Comparison of ENCODE assay signal across 11 mouse cellular contexts in genomic region chr3:108432542-108433187, GRCm38 (mm10). TPM values are rescaled to one million over a fixed set of nuclear protein-coding genes. Genes with fewer than 3 reads are reported as not detected.
DNase-seq lines count a peak whose midpoint lies in the region; ATAC-seq and TF ChIP-seq lines count a peak whose summit lies in the region.
"Had no signal": no experiment of that assay in that cellular context is flagged by ENCODE, and none has a peak within 500 bp of the region (broad histone marks: within the 10 kb centered on the region; RNA-seq: fewer than 3 reads in every experiment).

No protein-coding gene starts in this region.

- peak; percentile 96 for DNase-seq in Muller cell, postnatal 12 days (ENCODE audit: inconsistent ontology term)
- no peak for DNase-seq in right cerebral cortex, postnatal 36 days (ENCODE audit: low spot score in 2 of 2)
- no peak for DNase-seq in right cerebral cortex, postnatal 14 days
- DNase-seq: heart, adult 11 months; kidney, postnatal 36 days; thymus, postnatal 14 days had no signal

- WGBS in embryonic facial prominence, embryonic 12.5 days: 81% methylated on average over 13 of the region's 13 CpGs
- WGBS in hindbrain, embryonic 13.5 days: 18% methylated on average over 13 of the region's 13 CpGs
- 90% methylated on average over 13 of the region's 13 CpGs for WGBS in kidney, embryonic 14.5 days

- H3K4me3 ChIP-seq in embryonic facial prominence, embryonic 12.5 days: no peak overlapping the region
- no peak overlapping the region for H3K4me3 ChIP-seq in hindbrain, embryonic 13.5 days
- H3K4me3 ChIP-seq in myocyte: no peak overlapping the region
- H3K4me3 ChIP-seq in kidney, embryonic 14.5 days (ENCODE audit: low read length): no peak overlapping the region
- H3K4me3 ChIP-seq: intestine, embryonic 15.5 days had no signal

- H3K79me2 ChIP-seq in myocyte (ENCODE audit: control insufficient read depth, insufficient read depth): peaks cover 18% of the 10 kb centered on the region

- peak overlapping the region; percentile 69; the same call in 1 of the 2 replicates for H3K27ac ChIP-seq in embryonic facial prominence, embryonic 12.5 days
- H3K27ac ChIP-seq in hindbrain, embryonic 13.5 days: peak overlapping the region; percentile 85
- H3K27ac ChIP-seq in kidney, embryonic 14.5 days (ENCODE audit: low read depth, low read length): no peak overlapping the region
- H3K27ac ChIP-seq: intestine, embryonic 15.5 days had no signal

- no peaks in the 10 kb centered on the region for H3K9me3 ChIP-seq in embryonic facial prominence, embryonic 12.5 days
- no peaks in the 10 kb centered on the region for H3K9me3 ChIP-seq in hindbrain, embryonic 13.5 days
- H3K9me3 ChIP-seq in kidney, embryonic 14.5 days (ENCODE audit: control insufficient read depth, low read length): no peaks in the 10 kb centered on the region
- H3K9me3 ChIP-seq: intestine, embryonic 15.5 days had no signal

- no peak overlapping the region for H3K9ac ChIP-seq in embryonic facial prominence, embryonic 12.5 days
- peak overlapping the region; percentile 40; the same call in 1 of the 2 replicates for H3K9ac ChIP-seq in hindbrain, embryonic 13.5 days
- no peak overlapping the region for H3K9ac ChIP-seq in kidney, embryonic 14.5 days (ENCODE audit: low read depth, low read length)
- H3K9ac ChIP-seq: intestine, embryonic 15.5 days had no signal

- no peak for TF ChIP-seq POLR2A in myocyte (IDR thresholded peaks at IDR 0.05; ENCODE audit: insufficient read length, low read depth)

- H3K36me3 ChIP-seq in embryonic facial prominence, embryonic 12.5 days: peaks cover 80% of the 10 kb centered on the region
- peaks cover 76% of the 10 kb centered on the region for H3K36me3 ChIP-seq in hindbrain, embryonic 13.5 days
- peaks cover 90% of the 10 kb centered on the region for H3K36me3 ChIP-seq in myocyte (ENCODE audit: control insufficient read depth, insufficient read depth)
- H3K36me3 ChIP-seq in kidney, embryonic 14.5 days (ENCODE audit: control insufficient read depth, insufficient read depth, low read length): peaks cover 86% of the 10 kb centered on the region

- H3ac ChIP-seq in myocyte (ENCODE audit: control insufficient read depth, insufficient read length): no peak overlapping the region

- H3K4me1 ChIP-seq in embryonic facial prominence, embryonic 12.5 days: no peaks in the 10 kb centered on the region
- peaks cover 68% of the 10 kb centered on the region for H3K4me1 ChIP-seq in hindbrain, embryonic 13.5 days (replicated peaks)
- no peaks in the 10 kb centered on the region for H3K4me1 ChIP-seq in kidney, embryonic 14.5 days (ENCODE audit: control insufficient read depth, insufficient read depth, low read length)

- H3K27me3 ChIP-seq in embryonic facial prominence, embryonic 12.5 days: no peaks in the 10 kb centered on the region
- H3K27me3 ChIP-seq in hindbrain, embryonic 13.5 days: no peaks in the 10 kb centered on the region
- H3K27me3 ChIP-seq in myocyte (ENCODE audit: control insufficient read depth, insufficient read depth, insufficient read length): no peaks in the 10 kb centered on the region
- H3K27me3 ChIP-seq in kidney, embryonic 14.5 days (ENCODE audit: control insufficient read depth, insufficient read depth, low read length): no peaks in the 10 kb centered on the region
- H3K27me3 ChIP-seq: intestine, embryonic 15.5 days had no signal

- H3K4me2 ChIP-seq in embryonic facial prominence, embryonic 12.5 days (replicated peaks): no peak overlapping the region
- peak overlapping the region; percentile 0; the same call in 1 of the 2 replicates for H3K4me2 ChIP-seq in hindbrain, embryonic 13.5 days
- H3K4me2 ChIP-seq in myocyte (ENCODE audit: low read depth): no peak overlapping the region
- no peak overlapping the region for H3K4me2 ChIP-seq in kidney, embryonic 14.5 days (replicated peaks; ENCODE audit: low read depth, low read length)
- H3K4me2 ChIP-seq: intestine, embryonic 15.5 days had no signal

- ATAC-seq in embryonic facial prominence, embryonic 12.5 days (ENCODE audit: insufficient number of reproducible peaks, insufficient read depth, low FRiP score, low TSS enrichment): no peak
- no peak for ATAC-seq in hindbrain, embryonic 13.5 days (ENCODE audit: low FRiP score)
- ATAC-seq in kidney, embryonic 14.5 days (ENCODE audit: low FRiP score, low TSS enrichment): no peak

TF ChIP-seq in myocyte, 11 proteins besides CTCF, POLR2A, EP300 and RAD21:
- TF ChIP-seq CEBPB (IDR thresholded peaks at IDR 0.05; ENCODE audit: insufficient read depth, poor library complexity, severe bottlenecking): no peak
- peak; percentile 61 for TF ChIP-seq POLR2AphosphoS2 (IDR thresholded peaks at IDR 0.05; ENCODE audit: insufficient read length, low read depth)

RNA-seq across cellular contexts. Expression of gene Sars, which starts 12.3 kb away (rescaled TPM):
- 125 and 127 TPM in 2 replicates for polyA plus RNA-seq in embryonic facial prominence, embryonic 12.5 days (2016; fragmentation: Nextera tagmentation; extraction: Ambion mirVana)
- polyA plus RNA-seq in hindbrain, embryonic 13.5 days (2015; fragmentation: Nextera tagmentation; extraction: Ambion mirVana): 220 and 230 TPM in 2 replicates
- polyA plus RNA-seq in myocyte (2012; fragmentation: generic; extraction: Trizol): 685 TPM
- polyA plus RNA-seq in kidney, embryonic 14.5 days (2014; fragmentation: Nextera tagmentation; extraction: Ambion mirVana): 106 and 120 TPM in 2 replicates

RNA-seq across cellular contexts. Expression of gene Celsr2, which starts 17.3 kb away (rescaled TPM):
- 9.5 and 11.0 TPM in 2 replicates for polyA plus RNA-seq in embryonic facial prominence, embryonic 12.5 days (2016; fragmentation: Nextera tagmentation; extraction: Ambion mirVana)
- polyA plus RNA-seq in hindbrain, embryonic 13.5 days (2015; fragmentation: Nextera tagmentation; extraction: Ambion mirVana): 50.5 and 58.0 TPM in 2 replicates
- polyA plus RNA-seq in myocyte (2012; fragmentation: generic; extraction: Trizol): not detected
- 22.1 and 27.9 TPM in 2 replicates for polyA plus RNA-seq in kidney, embryonic 14.5 days (2014; fragmentation: Nextera tagmentation; extraction: Ambion mirVana)

RNA-seq across cellular contexts. Expression of gene Psrc1, which starts 49.0 kb away (rescaled TPM):
- 73.4 and 78.1 TPM in 2 replicates for polyA plus RNA-seq in embryonic facial prominence, embryonic 12.5 days (2016; fragmentation: Nextera tagmentation; extraction: Ambion mirVana)
- 13.8 and 13.9 TPM in 2 replicates for polyA plus RNA-seq in hindbrain, embryonic 13.5 days (2015; fragmentation: Nextera tagmentation; extraction: Ambion mirVana)
- polyA plus RNA-seq in myocyte (2012; fragmentation: generic; extraction: Trizol): 16.5 TPM
- polyA plus RNA-seq in kidney, embryonic 14.5 days (2014; fragmentation: Nextera tagmentation; extraction: Ambion mirVana): 48.9 and 51.4 TPM in 2 replicates

Comparison
In these comparisons a context has a peak if more than half of its experiments do, and no peak if none do; other contexts are left out.
1. RNA of gene Celsr2, which starts 17.3 kb away (polyA plus RNA-seq): 50.5 to 58.0 TPM in hindbrain, embryonic 13.5 days, 22.1 to 27.9 TPM in kidney, embryonic 14.5 days and 9.5 to 11.0 TPM in embryonic facial prominence, embryonic 12.5 days; not detected in myocyte (single experiment); every median in the first group is over 10 times any median in the second.